Mouse (Mus musculus) right cerebral cortex, postnatal 4 days (tissue): ENCODE data around the gene A930017K11Rik.

Source experiments
- DNase-seq: peaks from one replicate; pipeline ENCODE4 v3.0.0-alpha.2; 2022

A930017K11Rik gene

GRCm38 (mm10) chr17:25958771-25959494, 6.6 kb upstream of the A930017K11Rik start:
- no peak for DNase-seq

GRCm38 (mm10) chr17:25957586-25958051, 5.3 kb upstream of the A930017K11Rik start:
- DNase-seq = no peak

GRCm38 (mm10) chr17:25956631-25957030, 4.3 kb upstream of the A930017K11Rik start:
- DNase-seq = no peak

- DNase-seq = no peak
These were observed 3.8 kb upstream of the A930017K11Rik start for GRCm38 (mm10) chr17:25956201-25956600.

GRCm38 (mm10) chr17:25955736-25956135, 3.4 kb upstream of the A930017K11Rik start:
- DNase-seq = no peak

- DNase-seq = no peak
These were observed 2.3 kb upstream of the A930017K11Rik start for GRCm38 (mm10) chr17:25954671-25955070.

GRCm38 (mm10) chr17:25953161-25953560, 796 bp upstream of the A930017K11Rik start:
- DNase-seq = no peak

- DNase-seq = no peak
These were observed 1.1 kb downstream of the A930017K11Rik start for GRCm38 (mm10) chr17:25951225-25951802.

GRCm38 (mm10) chr17:25950706-25951105, 1.7 kb downstream of the A930017K11Rik start:
- no peak for DNase-seq

GRCm38 (mm10) chr17:25949981-25950380, 2.4 kb downstream of the A930017K11Rik start:
- no peak for DNase-seq

- no peak for DNase-seq
These were observed 4.3 kb downstream of the A930017K11Rik start for GRCm38 (mm10) chr17:25948051-25948450.

- no peak for DNase-seq
These were observed 4.8 kb downstream of the A930017K11Rik start for GRCm38 (mm10) chr17:25947576-25947975.

GRCm38 (mm10) chr17:25946891-25947290, 5.5 kb downstream of the A930017K11Rik start:
- DNase-seq = no peak

- no peak for DNase-seq
These were observed 6.0 kb downstream of the A930017K11Rik start for GRCm38 (mm10) chr17:25946349-25946748.

- no peak for DNase-seq
These were observed 6.7 kb downstream of the A930017K11Rik start for GRCm38 (mm10) chr17:25945517-25946155.

- no peak for DNase-seq
These were observed 7.8 kb downstream of the A930017K11Rik start, which contains the start of the genes Pigq and Nhlrc4 for GRCm38 (mm10) chr17:25944366-25945163. Pigq (minus strand) TSS chr17:25944936. Nhlrc4 (minus strand) TSS chr17:25944961.

- DNase-seq = no peak
These were observed 8.6 kb downstream of the A930017K11Rik start for GRCm38 (mm10) chr17:25943769-25944168.

GRCm38 (mm10) chr17:25943221-25943620, 9.1 kb downstream of the A930017K11Rik start:
- no peak for DNase-seq

GRCm38 (mm10) chr17:25942597-25943151, 9.7 kb downstream of the A930017K11Rik start:
- no peak for DNase-seq

GRCm38 (mm10) chr17:25941511-25942241, 10.7 kb downstream of the A930017K11Rik start:
- DNase-seq = peak; percentile 85

- DNase-seq = no peak
These were observed 17.8 kb downstream of the A930017K11Rik start for GRCm38 (mm10) chr17:25934526-25934925.

- no peak for DNase-seq
These were observed 27.0 kb downstream of the A930017K11Rik start for GRCm38 (mm10) chr17:25925348-25925747.
